Mouse (Mus musculus) lung, postnatal 0 days (tissue): ENCODE measurements around the gene Clcn6. TPM values are rescaled to one million over a fixed set of nuclear protein-coding genes. Genes with fewer than 3 reads are reported as not detected.
A peak's percentile ranks its signal among the peaks of the same experiment; 100 is the strongest.

Source experiments
- ATAC-seq: fragments of 200-750 bp; cut with Nextera tagmentation; 2 replicates; pipeline ENCODE4 v1.8.0; 2017; ENCODE audit warnings: moderate library complexity
- DNase-seq: peaks from one replicate; pipeline ENCODE4 v3.0.0-alpha.2; 2016; ENCODE audit warnings: low spot score
- H3K27ac ChIP-seq: fragments of 300-500 bp; sonication (generic); 2 replicates; pipeline ENCODE4 v1.5.1; 2014; ENCODE audit warnings: antibody characterized with exemption, mild to moderate bottlenecking, low read length, mixed read lengths
- H3K27me3 ChIP-seq: fragments of 300-500 bp; sonication (generic); replicated peaks from 2 replicates; pipeline ENCODE4 v1.6.1; 2014; ENCODE audit warnings: low read length, mixed read lengths; ENCODE audit not compliant: insufficient read depth
- H3K36me3 ChIP-seq: fragments of 300-500 bp; sonication (generic); 2 replicates; pipeline ENCODE4 v1.6.1; 2014; ENCODE audit warnings: low read length, mixed read lengths; ENCODE audit not compliant: insufficient read depth
- H3K4me1 ChIP-seq: fragments of 300-500 bp; sonication (generic); 2 replicates; pipeline ENCODE4 v1.6.1; 2014; ENCODE audit warnings: antibody characterized with exemption, low read depth, low read length, mixed read lengths; ENCODE audit not compliant: insufficient read depth
- H3K4me2 ChIP-seq: fragments of 300-500 bp; sonication (generic); replicated peaks from 2 replicates; pipeline ENCODE4 v1.6.1; 2014; ENCODE audit warnings: low read depth, mild to moderate bottlenecking, low read length, moderate library complexity, mixed read lengths
- H3K4me3 ChIP-seq: fragments of 300-500 bp; sonication (generic); 2 replicates; pipeline ENCODE4 v1.5.1; 2014; ENCODE audit warnings: low read depth, low read length
- H3K9ac ChIP-seq: fragments of 300-500 bp; sonication (generic); replicated peaks from 2 replicates; pipeline ENCODE4 v1.6.1; 2014; ENCODE audit warnings: low read depth, mild to moderate bottlenecking
- H3K9me3 ChIP-seq: fragments of 300-500 bp; sonication (generic); 2 replicates; pipeline ENCODE4 v1.6.1; 2016; ENCODE audit warnings: low read length, mixed read lengths
- CTCF ChIP-seq: IDR thresholded peaks from 2 replicates; pipeline ENCODE4 v1.5.1; 2016; ENCODE audit warnings: antibody characterized with exemption, mild to moderate bottlenecking
- EP300 ChIP-seq: IDR thresholded peaks from 2 replicates; pipeline ENCODE4 v1.6.1; 2016; ENCODE audit warnings: antibody characterized with exemption, mild to moderate bottlenecking, control low read depth
- WGBS: fragments of 180-500 bp; shearing (Covaris S2); extraction: QIAGEN DNeasy Blood & Tissue Kit; methylation state at CpG from one replicate; pipeline ENCODE4 v1.1.7; 2014; 5-methylcytosine and 5-hydroxymethylcytosine counted together
- polyA plus RNA-seq: library from polyadenylated mRNA; unstranded; fragments of >200 nt; fragmentation: Nextera tagmentation; extraction: Ambion mirVana; gene quantifications from 2 replicates; pipeline ENCODE4 v1.2.1, GENCODE M21; 2015

Clcn6 gene
- polyA plus RNA-seq, 1 experiment from 2014 or later: 4.1 TPM

GRCm38 (mm10) chr4:147963623-147964022 lies 75.0 kb downstream of the Clcn6 start:
- Histone ChIP-seq H3K4me3 (no peak overlapping the region), H3K4me2 (no peak overlapping the region), H3K9me3 (no peaks in the 10 kb centered on the region), H3K4me1 (no peaks in the 10 kb centered on the region), H3K9ac (no peak overlapping the region), H3K36me3 (no peaks in the 10 kb centered on the region), H3K27me3 (no peaks in the 10 kb centered on the region), H3K27ac (no peak overlapping the region)
- DNase-seq: no peak
- ATAC-seq: no peak
- 90% methylated on average over 15 of the region's 15 CpGs for WGBS
- no peak for TF ChIP-seq CTCF
- TF ChIP-seq EP300: no peak

DNA sequence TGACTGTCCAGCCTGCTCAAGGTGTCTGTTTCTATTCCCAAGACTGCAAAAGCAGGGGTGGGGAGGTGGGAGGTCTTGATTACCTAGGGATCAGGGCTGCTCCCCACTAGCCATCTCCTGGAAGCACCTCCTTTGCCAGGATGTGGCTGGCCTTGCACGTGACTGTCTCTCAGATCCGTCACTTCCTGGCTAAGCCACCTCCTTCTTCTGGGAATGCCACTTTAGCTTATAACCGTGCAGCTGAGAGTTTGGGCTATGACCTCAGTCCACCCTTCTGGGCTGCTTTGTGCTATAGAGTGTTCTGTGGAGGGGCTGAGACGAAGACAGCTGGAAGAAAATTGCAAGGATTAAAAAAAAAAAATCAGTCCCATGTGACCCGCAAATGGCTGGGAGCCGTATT lies 75.8 kb downstream of the Clcn6 start:
- ATAC-seq: no peak
- no peak for DNase-seq
- no peak overlapping the region for H3K4me3 ChIP-seq
- no peak for TF ChIP-seq CTCF
- no peak for TF ChIP-seq EP300
- WGBS: 41% methylated on average over 6 of the region's 6 CpGs
- H3K9me3 ChIP-seq: no peaks in the 10 kb centered on the region
- H3K9ac ChIP-seq: no peak overlapping the region
- H3K27me3 ChIP-seq: no peaks in the 10 kb centered on the region
- H3K27ac ChIP-seq: no peak overlapping the region
- H3K4me2 ChIP-seq: no peak overlapping the region
- no peaks in the 10 kb centered on the region for H3K36me3 ChIP-seq
- H3K4me1 ChIP-seq: no peaks in the 10 kb centered on the region

DNA sequence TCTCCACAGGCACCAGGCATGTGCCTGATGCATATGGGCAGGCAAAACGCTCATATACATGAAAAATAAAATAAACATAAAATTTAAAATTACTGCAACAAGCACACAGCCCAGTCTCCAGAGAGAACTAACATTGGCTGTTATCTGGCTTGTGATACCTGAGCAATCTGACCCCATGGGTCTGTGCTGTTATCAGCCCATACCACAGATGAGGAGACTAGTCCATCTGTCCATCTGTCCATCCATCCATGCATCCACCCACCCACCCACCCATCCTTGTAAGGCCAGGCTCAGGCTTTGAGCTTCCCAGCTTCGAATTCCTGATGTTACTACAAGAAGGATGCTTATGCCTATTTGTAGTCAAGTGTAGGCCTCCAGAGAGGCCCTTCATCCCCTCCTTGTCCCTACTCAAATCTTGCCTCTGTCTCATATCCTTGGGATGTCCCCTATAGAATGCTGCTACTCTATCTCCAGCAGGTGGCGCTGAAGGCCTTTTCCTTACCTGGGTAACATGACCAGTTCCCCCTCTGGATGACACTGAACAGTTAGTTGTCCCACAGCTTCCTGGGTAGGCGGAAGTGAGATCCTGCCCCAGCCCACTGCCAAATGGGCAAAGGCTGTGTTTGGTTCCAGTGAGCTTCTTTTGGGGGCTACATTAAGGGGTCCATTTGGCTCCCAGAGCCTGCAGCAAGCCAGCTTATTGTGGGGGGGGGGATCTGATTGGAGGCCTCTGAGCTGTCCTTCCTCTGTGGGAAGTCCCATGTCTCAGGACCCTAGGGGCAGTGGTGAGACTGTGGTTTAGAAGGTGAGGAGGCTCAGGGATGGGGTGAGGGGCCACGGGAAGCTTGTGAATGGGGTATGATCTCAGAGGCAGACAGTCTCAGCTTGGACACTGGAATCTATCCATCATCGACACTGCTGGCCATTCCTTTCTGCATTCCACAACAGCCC lies 78.5 kb downstream of the Clcn6 start:
- peak; percentile 82 for TF ChIP-seq CTCF
- no peak for TF ChIP-seq EP300
- no peaks in the 10 kb centered on the region for H3K27me3 ChIP-seq
- DNase-seq (peak; percentile 67), ATAC-seq (peak; percentile 43; the same call in 1 of the 2 replicates)
- no peaks in the 10 kb centered on the region for H3K4me1 ChIP-seq
- no peak overlapping the region for H3K4me2 ChIP-seq
- H3K9ac ChIP-seq: no peak overlapping the region
- no peak overlapping the region for H3K27ac ChIP-seq
- no peak overlapping the region for H3K4me3 ChIP-seq
- H3K9me3 ChIP-seq: no peaks in the 10 kb centered on the region
- no peaks in the 10 kb centered on the region for H3K36me3 ChIP-seq
- 32% methylated on average over 6 of the region's 6 CpGs for WGBS

DNA sequence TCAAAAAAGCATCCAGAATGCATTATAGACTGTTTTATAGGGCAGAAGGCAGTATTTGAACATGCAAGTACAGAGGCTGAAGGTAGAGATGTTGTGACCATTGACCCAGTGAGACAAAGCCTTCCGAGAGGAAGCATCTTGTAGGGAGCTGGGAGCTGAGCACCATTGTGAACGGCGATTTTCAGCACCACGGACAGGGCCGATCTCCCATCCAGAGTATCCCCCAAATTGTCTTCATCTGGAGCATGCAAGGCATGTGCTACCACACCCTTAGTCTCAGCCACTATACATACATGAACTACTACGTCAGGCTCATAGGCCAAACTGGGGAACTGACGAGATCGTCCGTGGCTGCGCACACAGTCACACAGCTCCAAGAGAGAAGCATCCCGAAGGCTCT lies 81.5 kb downstream of the Clcn6 start:
- TF ChIP-seq CTCF (no peak), EP300 (no peak)
- H3K4me3 ChIP-seq: no peak overlapping the region
- no peaks in the 10 kb centered on the region for H3K4me1 ChIP-seq
- DNase-seq (no peak), ATAC-seq (no peak)
- H3K9ac ChIP-seq: no peak overlapping the region
- no peak overlapping the region for H3K4me2 ChIP-seq
- no peak overlapping the region for H3K27ac ChIP-seq
- no peaks in the 10 kb centered on the region for H3K9me3 ChIP-seq
- H3K27me3 ChIP-seq: no peaks in the 10 kb centered on the region
- WGBS: 37% methylated on average over 11 of the region's 11 CpGs
- no peaks in the 10 kb centered on the region for H3K36me3 ChIP-seq

Other genes starting within 250 kb of the Clcn6 start
- gene Zfp984, start 229.0 kb downstream of the Clcn6 start, polyA plus RNA-seq: 6.8 and 8.0 TPM in 2 replicates
- gene Zfp933, start 190.5 kb downstream of the Clcn6 start, polyA plus RNA-seq: 3.6 and 4.8 TPM in 2 replicates
- gene Miip, start 170.0 kb downstream of the Clcn6 start, polyA plus RNA-seq: 28.5 and 28.6 TPM in 2 replicates
- 1.9 and 2.4 TPM in 2 replicates for gene Fv1, start 169.8 kb downstream of the Clcn6 start, polyA plus RNA-seq
- 19.7 and 22.5 TPM in 2 replicates for gene Mfn2, start 134.1 kb downstream of the Clcn6 start, polyA plus RNA-seq
- 40.8 and 43.2 TPM in 2 replicates for gene Plod1, start 102.1 kb downstream of the Clcn6 start, polyA plus RNA-seq
- gene 2510039O18Rik, start 97.9 kb downstream of the Clcn6 start, polyA plus RNA-seq: 16.4 and 16.5 TPM in 2 replicates
- not detected in 2 replicates for gene Nppb, start 53.0 kb downstream of the Clcn6 start, polyA plus RNA-seq
- 1.6 and 2.8 TPM in 2 replicates for gene Nppa, start 38.1 kb downstream of the Clcn6 start, polyA plus RNA-seq
- gene Mthfr, start 256 bp upstream of the Clcn6 start, polyA plus RNA-seq: 14.0 and 14.2 TPM in 2 replicates
- gene Agtrap, start 49.2 kb upstream of the Clcn6 start, polyA plus RNA-seq: 20.7 and 22.0 TPM in 2 replicates
- 35.2 and 35.7 TPM in 2 replicates for gene Mad2l2, start 91.6 kb upstream of the Clcn6 start, polyA plus RNA-seq
- gene Draxin, start 91.9 kb upstream of the Clcn6 start, polyA plus RNA-seq: 0.06 TPM in 2 replicates
- gene Fbxo6, start 113.3 kb upstream of the Clcn6 start, polyA plus RNA-seq: 53.1 and 58.5 TPM in 2 replicates
- 7.1 and 8.4 TPM in 2 replicates for gene Fbxo44, start 121.7 kb upstream of the Clcn6 start, polyA plus RNA-seq
- 0.42 and 0.66 TPM in 2 replicates for gene Fbxo2, start 121.8 kb upstream of the Clcn6 start, polyA plus RNA-seq
- 0.02 and 0.12 TPM in 2 replicates for gene Disp3, start 249.1 kb upstream of the Clcn6 start, polyA plus RNA-seq